Mouse (Mus musculus): Measurements from ENCODE around the gene Cgnl1. TPM values are rescaled to one million over a fixed set of nuclear protein-coding genes. Genes with fewer than 3 reads are reported as not detected.
A peak's percentile ranks its signal among the peaks of the same experiment; 100 is the strongest.

Gene Cgnl1
- total and polyA plus RNA-seq, 3 experiments = 0.03 TPM; not detected in 2

DNA sequence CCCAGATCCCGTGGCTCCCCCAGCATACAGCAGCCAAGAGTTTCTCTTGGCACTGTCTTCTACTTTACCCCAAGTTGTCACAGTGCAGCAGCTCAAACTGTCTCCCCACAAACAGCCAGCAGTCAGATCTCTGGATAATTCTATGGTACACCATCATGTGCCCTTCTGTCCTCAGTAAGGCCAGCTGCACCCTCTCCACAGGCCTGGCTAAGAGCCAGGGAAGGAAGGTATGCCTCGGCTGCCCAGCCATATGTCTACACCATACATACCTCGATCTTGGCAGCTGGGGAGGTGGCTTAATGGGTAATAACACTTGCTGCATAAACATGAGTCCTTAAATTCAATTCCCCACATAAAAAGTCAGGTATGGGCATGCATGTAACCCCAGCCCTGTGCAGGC lies 4.9 kb upstream of the Cgnl1 start:
- Histone ChIP-seq H3K36me3 (replicated peaks in 1 of 2; ENCODE audit: control insufficient read depth in 1 of 2, insufficient read depth in 1 of 2, low read length in 1 of 2) (no peaks in the 10 kb centered on the region), H3K9me3 (replicated peaks; ENCODE audit: low read length) (peaks cover 14% of the 10 kb centered on the region), H3K4me1 (ENCODE audit: control insufficient read depth in 1 of 2, insufficient read depth in 2 of 2) (peaks cover 0 to 11% of the 10 kb centered on the region in 2 experiments; a peak in 2 of 4 replicates), H3K4me2 (ENCODE audit: insufficient read depth, low read depth, poor library complexity, severe bottlenecking) (no peak overlapping the region), H3K4me3 (replicated peaks in 1 of 3; ENCODE audit: low read depth in 2 of 3, low read length in 2 of 3, poor library complexity in 1 of 3) (no peak overlapping the region), H3K27ac (ENCODE audit: insufficient read depth, low read depth) (no peak overlapping the region), H3K79me2 (replicated peaks; ENCODE audit: control insufficient read depth, extremely low read depth, insufficient read depth, poor library complexity, severe bottlenecking) (no peaks in the 10 kb centered on the region), H3K9ac (ENCODE audit: insufficient read depth, low read depth) (no peak overlapping the region), H3K27me3 (replicated peaks) (no peaks in the 10 kb centered on the region)
- DNase-seq (ENCODE audit: extremely low read depth) = no peak
- TF ChIP-seq USF1 (IDR thresholded peaks at IDR 0.05; ENCODE audit: low read depth, low read length) (no peak), EP300 (IDR thresholded peaks at IDR 0.05; ENCODE audit: low read length) (no peak), PAX5 (IDR thresholded peaks at IDR 0.05; ENCODE audit: low read length) (no peak), KAT2A (IDR thresholded peaks at IDR 0.05; ENCODE audit: insufficient replicate concordance, low read length) (no peak), MAX (IDR thresholded peaks at IDR 0.05; ENCODE audit: low read length) (no peak), E2F4 (IDR thresholded peaks at IDR 0.05; ENCODE audit: insufficient replicate concordance, low read depth, low read length) (no peak), MEF2A (IDR thresholded peaks at IDR 0.05; ENCODE audit: borderline replicate concordance, low read depth, low read length) (no peak), NRF1 (IDR thresholded peaks at IDR 0.05; ENCODE audit: low read depth, low read length) (no peak), USF2 (conservative IDR thresholded peaks at IDR 0.05; ENCODE audit: low read depth, low read length) (no peak), RAD21 (IDR thresholded peaks at IDR 0.05; ENCODE audit: low read depth, low read length) (no peak), POLR2A (IDR thresholded peaks at IDR 0.05; ENCODE audit: low read depth, low read length) (no peak), UBTF (IDR thresholded peaks at IDR 0.05; ENCODE audit: low read depth, low read length) (no peak), TCF12 (IDR thresholded peaks at IDR 0.05; ENCODE audit: low read depth, low read length) (no peak), ZNF384 (IDR thresholded peaks at IDR 0.05; ENCODE audit: low read depth, low read length) (no peak), TBP (conservative IDR thresholded peaks at IDR 0.05; ENCODE audit: low read depth, low read length) (no peak), MYC (IDR thresholded peaks at IDR 0.05; ENCODE audit: low read depth, low read length) (no peak)
- dilution Hi-C loops (cut with MboI; ENCODE audit: extremely low pct_ligation_motif_present, extremely low pct_unique_long_range_greater_than_20kb, low sequenced_read_pairs) (no loop called here), in situ Hi-C loops (cut with MboI; ENCODE audit: low pct_ligation_motif_present, low pct_unique_long_range_greater_than_20kb, low sequenced_read_pairs) (no loop called here)

DNA sequence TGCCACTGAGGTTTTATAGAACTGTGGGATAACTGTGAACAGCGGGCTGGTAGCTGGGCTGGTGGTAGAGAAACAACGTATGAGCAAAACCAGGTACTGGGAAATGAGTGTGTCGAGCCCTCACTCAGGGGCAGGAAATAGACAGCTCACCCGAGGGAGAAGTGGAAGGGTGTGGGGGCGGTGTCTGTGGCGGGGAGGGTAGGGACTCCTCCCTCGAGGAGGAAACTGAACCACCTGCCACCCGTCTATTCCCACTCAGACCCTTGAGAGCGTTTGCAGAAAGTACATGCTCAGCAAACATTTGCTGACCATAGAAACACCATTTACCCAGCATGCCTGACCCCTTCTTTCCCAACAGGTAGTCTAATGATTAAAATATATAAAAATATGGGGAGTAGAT lies 2.2 kb upstream of the Cgnl1 start:
- H3K9me3 ChIP-seq (replicated peaks; ENCODE audit: low read length) = peaks cover 18% of the 10 kb centered on the region
- H3K79me2 ChIP-seq (replicated peaks; ENCODE audit: control insufficient read depth, extremely low read depth, insufficient read depth, poor library complexity, severe bottlenecking) = no peaks in the 10 kb centered on the region
- no peaks in the 10 kb centered on the region for H3K36me3 ChIP-seq (replicated peaks in 1 of 2; ENCODE audit: control insufficient read depth in 1 of 2, insufficient read depth in 1 of 2, low read length in 1 of 2)
- H3K27ac ChIP-seq (ENCODE audit: insufficient read depth, low read depth) = no peak overlapping the region
- H3K4me2 ChIP-seq (ENCODE audit: insufficient read depth, low read depth, poor library complexity, severe bottlenecking) = no peak overlapping the region
- no peak for TF ChIP-seq ZKSCAN1 (IDR thresholded peaks at IDR 0.05; ENCODE audit: borderline replicate concordance, low read depth, low read length)
- TF ChIP-seq MEF2A (IDR thresholded peaks at IDR 0.05; ENCODE audit: borderline replicate concordance, low read depth, low read length) = no peak
- TF ChIP-seq UBTF (IDR thresholded peaks at IDR 0.05; ENCODE audit: low read depth, low read length) = no peak
- no peak for TF ChIP-seq JUN (IDR thresholded peaks at IDR 0.05; ENCODE audit: insufficient read depth, low read depth, low read length)
- TF ChIP-seq NELFE (IDR thresholded peaks at IDR 0.05; ENCODE audit: low read depth, low read length) = no peak
- no peak for TF ChIP-seq POLR2A (IDR thresholded peaks at IDR 0.05; ENCODE audit: low read depth, low read length)
- no peak for TF ChIP-seq RCOR1 (conservative IDR thresholded peaks at IDR 0.05; ENCODE audit: low read depth, low read length)
- TF ChIP-seq PAX5 (IDR thresholded peaks at IDR 0.05; ENCODE audit: low read length) = no peak
- TF ChIP-seq IRF4 (IDR thresholded peaks at IDR 0.05; ENCODE audit: low read depth, low read length) = no peak
- TF ChIP-seq MYC (IDR thresholded peaks at IDR 0.05; ENCODE audit: low read depth, low read length) = no peak
- no peak for TF ChIP-seq ETS1 (conservative IDR thresholded peaks at IDR 0.05; ENCODE audit: low read depth, low read length)
- TF ChIP-seq KAT2A (IDR thresholded peaks at IDR 0.05; ENCODE audit: insufficient replicate concordance, low read length) = no peak
- TF ChIP-seq CHD2 (IDR thresholded peaks at IDR 0.05; ENCODE audit: low read length) = no peak
- no peak for TF ChIP-seq NRF1 (IDR thresholded peaks at IDR 0.05; ENCODE audit: low read depth, low read length)
- no peak for TF ChIP-seq SMC3 (IDR thresholded peaks at IDR 0.05; ENCODE audit: low read depth, low read length)
- TF ChIP-seq USF1 (IDR thresholded peaks at IDR 0.05; ENCODE audit: low read depth, low read length) = no peak
- TF ChIP-seq ZNF384 (IDR thresholded peaks at IDR 0.05; ENCODE audit: low read depth, low read length) = no peak
- peak; percentile 36 for DNase-seq (ENCODE audit: extremely low read depth)
- H3K27me3 ChIP-seq (replicated peaks) = no peaks in the 10 kb centered on the region
- in situ Hi-C loops (cut with MboI; ENCODE audit: low pct_ligation_motif_present, low pct_unique_long_range_greater_than_20kb, low sequenced_read_pairs) (no loop called here), dilution Hi-C loops (cut with MboI; ENCODE audit: extremely low pct_ligation_motif_present, extremely low pct_unique_long_range_greater_than_20kb, low sequenced_read_pairs) (no loop called here)
- H3K4me3 ChIP-seq (replicated peaks in 1 of 3; ENCODE audit: low read depth in 2 of 3, low read length in 2 of 3, poor library complexity in 1 of 3) = no peak overlapping the region
- H3K9ac ChIP-seq (ENCODE audit: insufficient read depth, low read depth) = no peak overlapping the region
- H3K4me1 ChIP-seq (ENCODE audit: control insufficient read depth in 1 of 2, insufficient read depth in 2 of 2) = peaks cover 0 to 11% of the 10 kb centered on the region in 2 experiments; a peak in 2 of 4 replicates
